13 mouse cellular contexts compared by ENCODE assay signal in genomic region chr6:90880404-90880803, GRCm38 (mm10).
DNase-seq lines count a peak whose midpoint lies in the region; ATAC-seq and TF ChIP-seq lines count a peak whose summit lies in the region.
"Had no signal": no experiment of that assay in that cellular context is flagged by ENCODE, and none has a peak within 500 bp of the region (broad histone marks: within the 10 kb centered on the region; RNA-seq: fewer than 3 reads in every experiment).

No protein-coding gene starts in this region.

- H3K4me3 ChIP-seq in forebrain, postnatal 0 days (ENCODE audit: low read depth, low read length), result no peak overlapping the region
- H3K4me3 ChIP-seq in forebrain, embryonic 13.5 days, result no peak overlapping the region
- H3K4me3 ChIP-seq in hindbrain, embryonic 16.5 days (ENCODE audit: low read length), result no peak overlapping the region
- H3K4me3 ChIP-seq in hindbrain, embryonic 14.5 days (replicated peaks; ENCODE audit: low read length), result no peak overlapping the region
- H3K4me3 ChIP-seq in liver, postnatal 0 days (ENCODE audit: low read depth, low read length), result no peak overlapping the region
- H3K4me3 ChIP-seq: stomach, embryonic 15.5 days had no signal

- peak; percentile 56 for DNase-seq in forebrain, postnatal 0 days
- DNase-seq in hindbrain, embryonic 14.5 days (ENCODE audit: low spot score), result no peak
- peak; percentile 13 for DNase-seq in retina, adult 2 months (ENCODE audit: low read depth, low spot score)
- no peak for DNase-seq in retina, embryonic 14.5 days (ENCODE audit: low spot score)
- peak; percentile 22 for DNase-seq in right cerebral cortex, postnatal 14 days
- DNase-seq in liver, postnatal 0 days, result no peak
- DNase-seq: kidney, adult 8-10 months; lung, adult 2 months; thymus, postnatal 4 days had no signal

- TF ChIP-seq CTCF in forebrain, postnatal 0 days (IDR thresholded peaks at IDR 0.05; ENCODE audit: low read depth), result peak; percentile 45
- TF ChIP-seq CTCF in liver, postnatal 0 days (IDR thresholded peaks at IDR 0.05; ENCODE audit: low read depth), result no peak

- TF ChIP-seq EP300 in liver, postnatal 0 days (IDR thresholded peaks at IDR 0.05; ENCODE audit: low read depth), result no peak

- H3K4me2 ChIP-seq in forebrain, postnatal 0 days (ENCODE audit: low read depth), result no peak overlapping the region
- no peak overlapping the region for H3K4me2 ChIP-seq in forebrain, embryonic 13.5 days
- no peak overlapping the region for H3K4me2 ChIP-seq in hindbrain, embryonic 16.5 days (ENCODE audit: low read length)
- H3K4me2 ChIP-seq in hindbrain, embryonic 14.5 days (replicated peaks), result no peak overlapping the region
- H3K4me2 ChIP-seq in liver, postnatal 0 days (ENCODE audit: low read depth, low read length), result no peak overlapping the region
- H3K4me2 ChIP-seq: stomach, embryonic 15.5 days had no signal

- H3K36me3 ChIP-seq in forebrain, postnatal 0 days (ENCODE audit: insufficient read depth), result no peaks in the 10 kb centered on the region
- H3K36me3 ChIP-seq in forebrain, embryonic 13.5 days (ENCODE audit: poor library complexity, severe bottlenecking), result no peaks in the 10 kb centered on the region
- no peaks in the 10 kb centered on the region for H3K36me3 ChIP-seq in hindbrain, embryonic 16.5 days (ENCODE audit: control insufficient read depth, insufficient read depth, low read length)
- H3K36me3 ChIP-seq in hindbrain, embryonic 14.5 days (replicated peaks; ENCODE audit: control insufficient read depth, insufficient read depth), result no peaks in the 10 kb centered on the region
- H3K36me3 ChIP-seq in liver, postnatal 0 days (replicated peaks; ENCODE audit: insufficient read depth, low read length), result no peaks in the 10 kb centered on the region
- H3K36me3 ChIP-seq: stomach, embryonic 15.5 days had no signal

- no peaks in the 10 kb centered on the region for H3K9me3 ChIP-seq in forebrain, postnatal 0 days (ENCODE audit: low read length)
- no peaks in the 10 kb centered on the region for H3K9me3 ChIP-seq in forebrain, embryonic 13.5 days (replicated peaks)
- no peaks in the 10 kb centered on the region for H3K9me3 ChIP-seq in hindbrain, embryonic 16.5 days (ENCODE audit: control insufficient read depth, low read length)
- no peaks in the 10 kb centered on the region for H3K9me3 ChIP-seq in hindbrain, embryonic 14.5 days (ENCODE audit: control insufficient read depth, low read length)
- H3K9me3 ChIP-seq in liver, postnatal 0 days (ENCODE audit: low read length), result no peaks in the 10 kb centered on the region
- H3K9me3 ChIP-seq: stomach, embryonic 15.5 days had no signal

- no peaks in the 10 kb centered on the region for H3K4me1 ChIP-seq in forebrain, postnatal 0 days (ENCODE audit: insufficient read depth)
- 0 out of 2 replicates have a peak, but pooled peaks cover 2% of the 10 kb centered on the region for H3K4me1 ChIP-seq in forebrain, embryonic 13.5 days
- no peaks in the 10 kb centered on the region for H3K4me1 ChIP-seq in hindbrain, embryonic 16.5 days (ENCODE audit: control insufficient read depth, insufficient read depth, low read depth, low read length)
- H3K4me1 ChIP-seq in hindbrain, embryonic 14.5 days (replicated peaks; ENCODE audit: control insufficient read depth, insufficient read depth, low read length), result 0 out of 2 replicates have a peak, but pooled peaks cover 4% of the 10 kb centered on the region
- no peaks in the 10 kb centered on the region for H3K4me1 ChIP-seq in liver, postnatal 0 days (ENCODE audit: insufficient read depth)
- H3K4me1 ChIP-seq: stomach, embryonic 15.5 days had no signal

- peak; percentile 92 for ATAC-seq in forebrain, postnatal 0 days
- no peak for ATAC-seq in forebrain, embryonic 13.5 days
- ATAC-seq in hindbrain, embryonic 16.5 days, result peak; percentile 79
- no peak for ATAC-seq in hindbrain, embryonic 14.5 days (ENCODE audit: low FRiP score)
- no peak for ATAC-seq in liver, postnatal 0 days
- ATAC-seq: forebrain, embryonic 16.5 days had no signal

- 47% methylated on average over 3 of the region's 3 CpGs for WGBS in forebrain, postnatal 0 days
- WGBS in forebrain, embryonic 13.5 days, result 48% methylated on average over 3 of the region's 3 CpGs
- 32% methylated on average over 3 of the region's 3 CpGs for WGBS in hindbrain, embryonic 16.5 days
- WGBS in hindbrain, embryonic 14.5 days, result 33% methylated on average over 3 of the region's 3 CpGs
- WGBS in liver, postnatal 0 days (ENCODE audit: insufficient replicate concordance), result 54% methylated on average over 3 of the region's 3 CpGs

- 0 out of 2 replicates have a peak overlapping the region, but pooled peaks have one; percentile 4 for H3K27ac ChIP-seq in forebrain, postnatal 0 days (ENCODE audit: low read depth, low read length)
- no peak overlapping the region for H3K27ac ChIP-seq in forebrain, embryonic 13.5 days
- no peak overlapping the region for H3K27ac ChIP-seq in hindbrain, embryonic 16.5 days (ENCODE audit: low read depth, low read length)
- H3K27ac ChIP-seq in hindbrain, embryonic 14.5 days, result no peak overlapping the region
- H3K27ac ChIP-seq in liver, postnatal 0 days (ENCODE audit: low read depth), result no peak overlapping the region
- H3K27ac ChIP-seq: stomach, embryonic 15.5 days had no signal

- no peaks in the 10 kb centered on the region for H3K27me3 ChIP-seq in forebrain, postnatal 0 days (ENCODE audit: insufficient read depth, low read length)
- H3K27me3 ChIP-seq in forebrain, embryonic 13.5 days, result no peaks in the 10 kb centered on the region
- no peaks in the 10 kb centered on the region for H3K27me3 ChIP-seq in hindbrain, embryonic 16.5 days (replicated peaks; ENCODE audit: control insufficient read depth, insufficient read depth, low read length)
- no peaks in the 10 kb centered on the region for H3K27me3 ChIP-seq in hindbrain, embryonic 14.5 days (ENCODE audit: control insufficient read depth, insufficient read depth, low read length)
- no peaks in the 10 kb centered on the region for H3K27me3 ChIP-seq in liver, postnatal 0 days (ENCODE audit: insufficient read depth, low read length)
- H3K27me3 ChIP-seq: stomach, embryonic 15.5 days had no signal

- H3K9ac ChIP-seq in forebrain, postnatal 0 days, result no peak overlapping the region
- H3K9ac ChIP-seq in forebrain, embryonic 13.5 days, result no peak overlapping the region
- H3K9ac ChIP-seq in hindbrain, embryonic 16.5 days (ENCODE audit: low read depth, low read length), result no peak overlapping the region
- no peak overlapping the region for H3K9ac ChIP-seq in hindbrain, embryonic 14.5 days
- H3K9ac ChIP-seq in liver, postnatal 0 days (replicated peaks), result no peak overlapping the region
- H3K9ac ChIP-seq: stomach, embryonic 15.5 days had no signal

Comparison
In these comparisons a context has a peak if more than half of its experiments do, and no peak if none do; other contexts are left out.
1. ATAC-seq: peak in forebrain, postnatal 0 days (single experiment) and hindbrain, embryonic 16.5 days (single experiment); none in forebrain, embryonic 13.5 days (single experiment), hindbrain, embryonic 14.5 days (single experiment) and liver, postnatal 0 days (single experiment).
2. DNase-seq: peak in forebrain, postnatal 0 days (single experiment), retina, adult 2 months (single experiment) and right cerebral cortex, postnatal 14 days (single experiment); none in hindbrain, embryonic 14.5 days (single experiment), retina, embryonic 14.5 days (single experiment) and liver, postnatal 0 days (single experiment).